Mouse (Mus musculus) spleen, postnatal 10 days (tissue): ENCODE measurements around the gene Vars.
A peak's percentile ranks its signal among the peaks of the same experiment; 100 is the strongest.
"Not testable (repeated sequence)": the region's sequence is repeated elsewhere in the genome, so short reads cannot be mapped to it uniquely, and the experiment has no call there.

Source experiments
- DNase-seq, 2 experiments: peaks; one replicate each; pipeline ENCODE4 v3.0.0; 2021 to 2022; ENCODE audit warnings: low spot score in 2 of 2

The Vars gene

GRCm38 (mm10) chr17:35000717-35001451, at the start of gene Vars:
Gene Vars, plus strand, starts transcription at chr17:35000987.
- peak; percentile 89 to 95 for DNase-seq

GRCm38 (mm10) chr17:34951636-34952377, 49.0 kb upstream of the Vars start:
- no peak for DNase-seq

- peak; percentile 81 to 86 for DNase-seq
Measured at GRCm38 (mm10) chr17:34952378-34953040, 48.3 kb upstream of the Vars start.

- DNase-seq: no peak
Measured at GRCm38 (mm10) chr17:34953258-34953657, 47.5 kb upstream of the Vars start.

GRCm38 (mm10) chr17:34953904-34954303, 46.9 kb upstream of the Vars start:
- DNase-seq: no peak

- DNase-seq: no peak
Measured at GRCm38 (mm10) chr17:34954831-34955230, 46.0 kb upstream of the Vars start.

- DNase-seq: no peak
Measured at GRCm38 (mm10) chr17:34955884-34956283, 44.9 kb upstream of the Vars start.

- no peak for DNase-seq
Measured at GRCm38 (mm10) chr17:34956340-34956739, 44.4 kb upstream of the Vars start.

GRCm38 (mm10) chr17:34957291-34957690, 43.5 kb upstream of the Vars start:
- not testable (repeated sequence) for DNase-seq

- DNase-seq: not testable (repeated sequence)
Measured at GRCm38 (mm10) chr17:34957966-34958365, 42.8 kb upstream of the Vars start.

- not testable (repeated sequence) for DNase-seq
Measured at GRCm38 (mm10) chr17:34958734-34959129, 42.1 kb upstream of the Vars start.

- peak; percentile 63 to 73 for DNase-seq
Measured at GRCm38 (mm10) chr17:34959130-34959778, 41.5 kb upstream of the Vars start, which contains the start of gene Hspa1b. Gene Hspa1b, minus strand, starts transcription at chr17:34959238.

- DNase-seq: no peak
Measured at GRCm38 (mm10) chr17:34959881-34960515, 40.8 kb upstream of the Vars start.

- no peak for DNase-seq
Measured at GRCm38 (mm10) chr17:34960702-34961493, 39.9 kb upstream of the Vars start.

- DNase-seq: no peak
Measured at GRCm38 (mm10) chr17:34962125-34962524, 38.7 kb upstream of the Vars start.

GRCm38 (mm10) chr17:34962841-34963240, 37.9 kb upstream of the Vars start:
- DNase-seq: no peak

GRCm38 (mm10) chr17:34964640-34965049, 36.1 kb upstream of the Vars start:
- DNase-seq: no peak

- no peak for DNase-seq
Measured at GRCm38 (mm10) chr17:34965627-34966026, 35.2 kb upstream of the Vars start.

GRCm38 (mm10) chr17:34969822-34970221, 31.0 kb upstream of the Vars start, which contains the start of gene Gm20481:
Gene Gm20481, plus strand, starts transcription at chr17:34969912.
- DNase-seq: not testable (repeated sequence)

GRCm38 (mm10) chr17:34970850-34971249, 29.9 kb upstream of the Vars start:
- DNase-seq: not testable (repeated sequence)
